Mouse (Mus musculus) stomach, postnatal 0 days (tissue): ENCODE results near the gene Fam168b. TPM values are rescaled to one million over a fixed set of nuclear protein-coding genes. Genes with fewer than 3 reads are reported as not detected.

Source experiments
- ATAC-seq: fragments of 200-750 bp; cut with Nextera tagmentation; 2 replicates; pipeline ENCODE4 v1.8.0; 2017; ENCODE audit not compliant: low FRiP score, low TSS enrichment
- DNase-seq: peaks from one replicate; pipeline ENCODE4 v3.0.0-alpha.2; 2016; ENCODE audit warnings: low spot score
- H3K27ac ChIP-seq: fragments of 300-500 bp; sonication (generic); replicated peaks from 2 replicates; pipeline ENCODE4 v1.5.1; 2014; ENCODE audit warnings: mild to moderate bottlenecking, control low read depth
- H3K27me3 ChIP-seq: fragments of 300-500 bp; sonication (generic); 2 replicates; pipeline ENCODE4 v1.6.1; 2014; ENCODE audit warnings: low read length; ENCODE audit not compliant: control insufficient read depth, insufficient read depth
- H3K36me3 ChIP-seq: fragments of 300-500 bp; sonication (generic); 2 replicates; pipeline ENCODE4 v1.6.1; 2014; ENCODE audit warnings: low read length, mixed read lengths; ENCODE audit not compliant: control insufficient read depth, insufficient read depth
- H3K4me1 ChIP-seq: fragments of 300-500 bp; sonication (generic); replicated peaks from 2 replicates; pipeline ENCODE4 v1.6.1; 2014; ENCODE audit warnings: antibody characterized with exemption; ENCODE audit not compliant: control insufficient read depth, insufficient read depth
- H3K4me2 ChIP-seq: fragments of 300-500 bp; sonication (generic); replicated peaks from 2 replicates; pipeline ENCODE4 v1.6.1; 2014; ENCODE audit warnings: low read depth, mild to moderate bottlenecking, control low read depth, moderate library complexity
- H3K4me3 ChIP-seq: fragments of 300-500 bp; sonication (generic); 2 replicates; pipeline ENCODE4 v1.5.1; 2014; ENCODE audit warnings: low read depth, low read length, control low read depth
- H3K9ac ChIP-seq: fragments of 300-500 bp; sonication (generic); 2 replicates; pipeline ENCODE4 v1.6.1; 2014; ENCODE audit warnings: mild to moderate bottlenecking, low read length, control low read depth, mixed read lengths
- H3K9me3 ChIP-seq: fragments of 300-500 bp; sonication (generic); 2 replicates; pipeline ENCODE4 v1.6.1; 2016; ENCODE audit warnings: low read length; ENCODE audit not compliant: control insufficient read depth
- CTCF ChIP-seq: IDR thresholded peaks from 2 replicates; pipeline ENCODE4 v1.5.1; 2016; ENCODE audit warnings: antibody characterized with exemption, low read depth, mild to moderate bottlenecking, moderate library complexity
- EP300 ChIP-seq: optimal IDR thresholded peaks from 2 replicates; pipeline ENCODE3; 2016; ENCODE audit warnings: antibody characterized with exemption
- WGBS: fragments of 180-500 bp; shearing (Covaris S2); extraction: QIAGEN DNeasy Blood & Tissue Kit; methylation state at CpG from one replicate; pipeline ENCODE4 v1.1.7; 2014; 5-methylcytosine and 5-hydroxymethylcytosine counted together
- polyA plus RNA-seq: library from polyadenylated mRNA; unstranded; fragments of >200 nt; fragmentation: Nextera tagmentation; extraction: Ambion mirVana; gene quantifications from 2 replicates; pipeline ENCODE4 v1.2.1, GENCODE M21; 2015

Gene Fam168b
- polyA plus RNA-seq, 1 experiment from 2014 or later, result 21.4 TPM

- TF ChIP-seq EP300, result no peak
- TF ChIP-seq CTCF, result no peak
- Histone ChIP-seq H3K9ac (no peak overlapping the region), H3K27me3 (no peaks in the 10 kb centered on the region), H3K9me3 (no peaks in the 10 kb centered on the region), H3K27ac (no peak overlapping the region), H3K36me3 (no peaks in the 10 kb centered on the region), H3K4me2 (no peak overlapping the region), H3K4me1 (no peaks in the 10 kb centered on the region), H3K4me3 (no peak overlapping the region)
- ATAC-seq (no peak), DNase-seq (no peak)
- WGBS, result 58% methylated on average over 12 of the region's 12 CpGs
Measured at GRCm38 (mm10) chr1:34855056-34855739, 12.3 kb upstream of the Fam168b start.

GRCm38 (mm10) chr1:34853786-34854185 lies 10.9 kb upstream of the Fam168b start:
- no peak overlapping the region for H3K27ac ChIP-seq
- WGBS, result 81% methylated on average over 2 of the region's 2 CpGs

GRCm38 (mm10) chr1:34852116-34852878 lies 9.4 kb upstream of the Fam168b start:
- Histone ChIP-seq H3K4me1 (no peaks in the 10 kb centered on the region), H3K4me2 (peak overlapping the region; percentile 93), H3K9ac (no peak overlapping the region; the same call in 1 of the 2 replicates), H3K36me3 (no peaks in the 10 kb centered on the region), H3K27me3 (no peaks in the 10 kb centered on the region), H3K27ac (peak overlapping the region; percentile 93), H3K9me3 (no peaks in the 10 kb centered on the region), H3K4me3 (peak overlapping the region; percentile 13; the same call in 1 of the 2 replicates)
- ATAC-seq, result peak; percentile 47
- TF ChIP-seq CTCF, result no peak
- TF ChIP-seq EP300, result no peak
- WGBS, result 58% methylated on average over 11 of the region's 11 CpGs
- DNase-seq, result no peak

More at GRCm38 (mm10) chr1:34853786-34854185, 10.9 kb upstream of the Fam168b start:
- no peaks in the 10 kb centered on the region for H3K27me3 ChIP-seq
- no peak overlapping the region for H3K9ac ChIP-seq
- no peaks in the 10 kb centered on the region for H3K36me3 ChIP-seq
- no peak for TF ChIP-seq CTCF
- TF ChIP-seq EP300, result no peak
- no peak for DNase-seq
- no peak overlapping the region for H3K4me3 ChIP-seq
- no peaks in the 10 kb centered on the region for H3K9me3 ChIP-seq
- no peak for ATAC-seq
- no peaks in the 10 kb centered on the region for H3K4me1 ChIP-seq
- no peak overlapping the region for H3K4me2 ChIP-seq

GRCm38 (mm10) chr1:34851562-34851961 lies 8.7 kb upstream of the Fam168b start:
- peak; percentile 73 for DNase-seq
- ATAC-seq, result peak; percentile 86
- peak overlapping the region; percentile 93 for H3K27ac ChIP-seq
- 32% methylated on average over 6 of the region's 6 CpGs for WGBS
- peak overlapping the region; percentile 93 for H3K4me2 ChIP-seq
- no peak for TF ChIP-seq EP300
- no peak for TF ChIP-seq CTCF
- no peaks in the 10 kb centered on the region for H3K4me1 ChIP-seq
- peak overlapping the region; percentile 45 for H3K9ac ChIP-seq
- H3K36me3 ChIP-seq, result no peaks in the 10 kb centered on the region
- no peaks in the 10 kb centered on the region for H3K27me3 ChIP-seq
- H3K4me3 ChIP-seq, result peak overlapping the region; percentile 73; the same call in 1 of the 2 replicates
- no peaks in the 10 kb centered on the region for H3K9me3 ChIP-seq

- no peaks in the 10 kb centered on the region for H3K27me3 ChIP-seq
- peak overlapping the region; percentile 93 for H3K4me2 ChIP-seq
- H3K36me3 ChIP-seq, result no peaks in the 10 kb centered on the region
- peak overlapping the region; percentile 93 for H3K27ac ChIP-seq
- WGBS, result 40% methylated on average over 10 of the region's 11 CpGs
- no peaks in the 10 kb centered on the region for H3K4me1 ChIP-seq
- H3K9ac ChIP-seq, result peak overlapping the region; percentile 92
- H3K4me3 ChIP-seq, result peak overlapping the region; percentile 73
- peak; percentile 18; the same call in 1 of the 2 replicates for ATAC-seq
- no peak for TF ChIP-seq EP300
- no peak for TF ChIP-seq CTCF
- peak; percentile 29 for DNase-seq
- H3K9me3 ChIP-seq, result no peaks in the 10 kb centered on the region
Measured at GRCm38 (mm10) chr1:34850343-34851136, 7.7 kb upstream of the Fam168b start.
